Mouse (Mus musculus) c-Kit-negative CD71-positive TER-119-positive erythroid progenitor cells, embryonic 14.5 days (primary cell): ENCODE results near the gene Pcbp2.

ENCODE experiments used
- DNase-seq: peaks from one replicate; pipeline ENCODE4 v3.0.0-alpha.2; 2013; ENCODE audit warnings: low read depth, low spot score

Gene Pcbp2

GRCm38 (mm10) chr15:102463666-102464065 is 6.7 kb upstream of the Pcbp2 start:
- DNase-seq, result no peak

DNA sequence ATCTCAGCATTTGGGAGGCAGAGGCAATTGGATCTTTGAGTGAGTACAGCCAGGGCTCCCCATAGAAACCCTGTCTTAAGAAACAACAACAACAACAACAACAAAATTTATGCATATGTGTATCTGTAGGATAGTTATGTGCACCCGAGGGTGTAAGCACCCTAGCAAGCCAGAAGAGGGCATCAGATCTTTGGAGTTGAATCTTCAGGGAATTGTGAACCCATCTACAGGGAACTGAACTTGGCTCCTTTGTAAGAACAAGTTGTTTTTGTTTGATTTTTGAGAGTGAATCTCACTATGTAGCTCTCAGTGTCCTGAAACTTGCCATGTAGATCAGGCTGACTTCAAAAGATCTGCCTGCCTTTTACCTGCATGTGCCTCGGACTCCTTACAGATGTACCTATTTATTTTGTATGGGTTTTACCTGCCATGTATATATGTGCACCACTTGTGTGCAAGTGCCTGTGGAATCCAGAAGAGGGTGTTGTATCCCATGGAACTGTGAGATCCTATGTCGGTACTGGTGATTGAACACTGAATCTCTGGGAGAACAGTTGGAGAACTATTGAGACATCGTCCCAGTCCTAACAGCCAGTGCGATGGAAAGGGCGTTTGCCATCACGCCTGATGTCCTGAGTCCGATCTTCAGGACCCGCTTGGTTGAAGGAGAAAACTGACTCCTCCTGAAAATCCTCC is 1.5 kb upstream of the Pcbp2 start:
- no peak for DNase-seq

- DNase-seq, result no peak
Observed at GRCm38 (mm10) chr15:102470605-102471294, 411 bp downstream of the Pcbp2 start.

DNA sequence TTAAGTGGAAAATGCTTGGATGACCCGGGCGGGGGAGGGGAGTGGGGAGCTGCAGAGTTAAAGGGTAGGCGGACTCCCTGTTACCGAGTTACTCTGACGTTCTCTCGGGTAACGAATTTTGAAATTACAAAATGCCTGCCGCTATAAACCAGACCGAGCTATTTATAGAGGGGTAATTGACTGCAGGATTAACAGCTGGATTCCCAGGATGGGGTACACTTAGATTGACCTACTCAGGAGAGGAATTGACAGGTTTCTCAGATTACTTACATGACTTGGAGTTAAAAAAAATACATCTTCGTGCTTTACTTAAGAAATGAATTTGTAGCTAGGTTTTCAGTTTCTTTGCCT is 931 bp downstream of the Pcbp2 start:
- no peak for DNase-seq

- no peak for DNase-seq
Observed at GRCm38 (mm10) chr15:102471727-102472126, 1.4 kb downstream of the Pcbp2 start.

DNA sequence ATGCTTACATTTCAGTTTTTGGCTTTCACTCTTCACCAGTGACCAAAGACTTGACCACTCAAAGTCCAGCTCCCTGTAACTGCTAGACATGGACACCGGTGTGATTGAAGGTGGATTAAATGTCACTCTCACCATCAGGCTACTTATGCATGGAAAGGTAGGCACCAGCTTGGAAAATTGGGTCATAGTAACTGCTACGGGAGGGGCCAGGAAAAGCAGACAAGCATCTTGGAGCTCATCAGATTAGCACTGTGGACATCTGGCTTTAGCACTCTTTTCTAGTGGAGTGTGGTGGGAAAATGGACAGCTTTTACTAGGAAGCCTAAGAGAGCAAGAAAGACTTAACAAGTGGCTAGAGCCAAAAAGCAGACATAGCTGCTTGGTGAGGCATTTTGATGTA is 2.9 kb downstream of the Pcbp2 start:
- no peak for DNase-seq

DNA sequence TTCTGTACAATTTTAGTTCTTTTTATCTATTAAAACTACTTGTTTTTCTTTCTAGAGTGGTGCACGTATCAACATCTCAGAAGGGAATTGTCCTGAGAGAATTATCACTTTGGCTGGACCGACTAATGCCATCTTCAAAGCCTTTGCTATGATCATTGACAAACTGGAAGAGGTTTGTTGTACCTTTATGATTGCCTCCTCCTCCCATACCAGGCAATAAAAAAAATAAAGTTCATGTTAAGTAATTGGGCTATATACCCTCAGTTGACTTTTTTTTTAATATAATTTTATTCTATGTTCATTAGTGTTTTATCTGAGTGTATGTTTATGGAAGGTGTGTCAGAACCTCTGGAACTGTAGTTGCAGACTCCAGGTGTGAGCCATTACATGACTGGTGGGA is 4.2 kb downstream of the Pcbp2 start:
- DNase-seq, result no peak

DNA sequence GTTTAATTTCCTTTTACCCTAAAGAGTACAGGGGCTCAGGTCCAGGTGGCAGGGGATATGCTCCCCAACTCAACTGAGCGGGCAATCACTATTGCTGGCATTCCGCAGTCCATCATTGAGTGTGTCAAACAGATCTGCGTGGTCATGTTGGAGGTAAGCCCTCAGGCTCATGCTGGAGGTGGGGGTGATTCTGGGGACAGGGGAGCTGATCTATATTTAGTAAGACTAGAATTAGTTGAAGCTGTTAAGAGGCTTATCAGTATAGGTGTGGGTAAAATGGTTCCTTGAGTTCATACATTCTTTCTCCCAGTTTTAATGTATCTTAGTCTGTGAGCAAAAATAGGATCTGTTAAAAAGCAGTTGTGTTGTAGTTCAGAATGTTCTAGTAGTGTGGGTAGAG is 12.8 kb downstream of the Pcbp2 start:
- DNase-seq, result no peak

GRCm38 (mm10) chr15:102485853-102486252 is 15.5 kb downstream of the Pcbp2 start:
- no peak for DNase-seq

DNA sequence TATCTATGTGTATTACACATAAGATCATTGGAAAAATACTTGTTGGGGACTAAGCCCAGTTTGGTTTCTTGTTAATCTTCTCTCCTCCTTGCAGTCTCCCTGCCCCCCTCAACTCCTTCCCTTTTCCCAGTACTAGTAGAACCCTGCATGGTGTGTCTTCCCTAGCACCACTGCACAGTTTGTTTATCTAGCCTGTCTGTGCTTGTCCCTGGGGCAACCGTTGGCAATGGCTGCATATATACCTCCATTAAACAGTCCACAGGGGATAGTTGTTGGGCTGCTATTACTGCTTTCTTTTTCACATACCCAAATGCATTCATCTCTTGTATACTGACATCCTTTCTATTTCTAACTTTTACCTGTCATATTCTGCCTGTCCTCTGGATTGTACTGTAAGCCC is 17.3 kb downstream of the Pcbp2 start:
- no peak for DNase-seq

GRCm38 (mm10) chr15:102498322-102498721 is 28.0 kb downstream of the Pcbp2 start:
- DNase-seq, result no peak

DNA sequence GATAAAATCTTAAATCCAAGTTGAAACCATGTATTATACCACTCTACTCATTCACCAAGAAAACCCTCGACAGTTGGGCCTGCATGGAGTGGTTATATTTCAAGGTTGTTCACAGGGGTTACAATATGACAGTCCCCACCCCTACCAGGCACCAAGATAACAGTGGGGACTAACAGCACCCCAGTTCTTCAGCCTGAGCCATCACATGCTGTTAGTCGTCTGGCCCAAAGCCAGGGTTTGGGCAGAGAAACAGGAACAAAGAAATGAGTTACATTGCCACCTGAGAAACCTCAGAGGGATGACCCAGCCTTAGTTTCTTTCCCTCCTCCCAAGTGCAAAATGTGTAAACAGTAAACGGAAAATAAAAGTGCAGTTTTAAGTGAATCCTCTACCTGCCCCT is 29.0 kb downstream of the Pcbp2 start:
- no peak for DNase-seq

- DNase-seq, result no peak
Observed at GRCm38 (mm10) chr15:102499851-102500250, 29.5 kb downstream of the Pcbp2 start.

- no peak for DNase-seq
Observed at GRCm38 (mm10) chr15:102500479-102500878, 30.1 kb downstream of the Pcbp2 start.

- DNase-seq, result no peak
Observed at GRCm38 (mm10) chr15:102501084-102501814, 30.9 kb downstream of the Pcbp2 start.

GRCm38 (mm10) chr15:102502254-102502840 is 32.0 kb downstream of the Pcbp2 start:
- no peak for DNase-seq

GRCm38 (mm10) chr15:102503447-102503846 is 33.1 kb downstream of the Pcbp2 start, which contains the start of gene Gm10337:
TSS of gene Gm10337 (plus strand) at chr15:102503722.
- DNase-seq, result no peak

- DNase-seq, result no peak
Observed at GRCm38 (mm10) chr15:102503924-102504782, 33.8 kb downstream of the Pcbp2 start.

DNA sequence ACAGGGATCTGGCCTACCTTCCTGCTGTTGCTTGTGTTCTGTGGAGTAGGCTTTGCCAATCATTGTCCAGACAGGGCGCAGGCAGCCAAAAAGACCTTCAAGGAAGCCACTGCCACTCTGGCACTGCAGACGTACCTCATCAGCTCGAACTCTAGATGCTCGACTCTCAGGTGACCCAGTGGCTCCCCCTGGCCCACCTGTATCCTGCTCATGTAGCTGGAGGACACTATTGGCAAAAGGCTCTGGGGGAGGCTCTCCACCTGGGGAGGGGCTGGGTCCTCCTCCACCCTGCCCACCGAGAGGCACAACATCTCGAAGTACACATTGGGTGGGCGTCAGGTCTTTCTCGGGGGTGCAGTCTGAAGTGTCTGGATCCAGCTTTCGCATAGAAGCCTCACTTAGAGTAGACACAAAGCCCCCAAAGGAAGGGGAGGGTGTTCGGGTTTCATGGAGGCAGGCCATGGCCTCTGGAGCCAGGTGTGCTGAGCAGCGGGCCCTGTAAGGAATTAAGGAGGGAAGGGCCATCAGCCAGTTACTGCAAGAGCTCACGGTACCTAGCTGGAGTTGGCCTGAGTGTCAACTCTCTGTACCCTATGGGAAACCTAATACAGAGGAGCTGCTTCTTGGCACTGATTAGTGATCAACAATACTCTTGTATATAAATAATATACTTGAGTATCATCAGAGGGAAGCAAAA is 34.9 kb downstream of the Pcbp2 start:
- DNase-seq, result no peak

DNA sequence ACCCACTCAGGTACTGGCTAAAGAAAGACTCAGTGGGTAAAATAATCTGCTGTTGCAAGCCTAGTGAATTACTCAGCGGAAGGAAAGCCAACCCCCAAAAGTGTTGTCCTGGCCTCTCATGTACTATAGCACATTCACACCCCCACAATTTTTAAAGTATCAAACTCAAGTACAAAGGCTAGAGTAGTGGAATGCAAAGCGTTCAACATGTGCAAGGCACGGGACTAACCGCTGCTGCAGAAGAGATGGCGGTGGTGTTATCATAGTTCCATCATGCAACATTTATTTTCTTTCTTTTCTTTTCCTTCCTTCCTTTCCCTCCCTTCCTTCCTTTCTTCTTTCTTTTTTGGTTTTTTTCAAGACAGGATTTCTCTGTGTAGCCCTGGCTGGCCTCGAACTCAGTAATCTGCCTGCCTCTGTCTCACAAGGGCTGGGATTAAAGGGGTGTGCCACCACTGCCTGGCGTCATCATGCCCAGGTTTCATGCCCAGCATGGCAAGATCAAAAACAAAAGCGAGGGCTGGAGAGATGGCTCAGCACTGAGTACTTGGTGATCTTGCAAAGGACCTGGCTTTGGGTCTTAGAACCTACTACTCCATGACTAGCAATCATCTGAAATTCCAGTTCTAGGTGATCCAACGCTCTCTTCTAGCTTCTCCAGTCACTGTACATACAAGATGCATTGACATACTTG is 35.6 kb downstream of the Pcbp2 start:
- DNase-seq, result no peak
